Mouse (Mus musculus) macrophage (primary cell): ENCODE results near the gene Aldh3b3. TPM values are rescaled to one million over a fixed set of nuclear protein-coding genes. Genes with fewer than 3 reads are reported as not detected.
"Not testable (repeated sequence)": the region's sequence is repeated elsewhere in the genome, so short reads cannot be mapped to it uniquely, and the experiment has no call there.

ENCODE experiments used
- H3K27ac ChIP-seq: fragments of 350-480 bp; formaldehyde crosslinking; 2 replicates; pipeline ENCODE4 v1.9.0; 2021
- H3K36me3 ChIP-seq: fragments of 350-480 bp; formaldehyde crosslinking; 2 replicates; pipeline ENCODE4 v1.9.0; 2021; ENCODE audit errors: inconsistent target
- H3K4me3 ChIP-seq: fragments of 350-480 bp; formaldehyde crosslinking; 2 replicates; pipeline ENCODE4 v1.9.0; 2021; ENCODE audit errors: inconsistent target
- H3K79me2 ChIP-seq: fragments of 350-480 bp; formaldehyde crosslinking; 2 replicates; pipeline ENCODE4 v1.9.0; 2021; ENCODE audit errors: inconsistent target
- WGBS: methylation state at CpG from one replicate; pipeline ENCODE4 v1.1.7; 2026; ENCODE audit warnings: inconsistent platforms; ENCODE audit not compliant: missing documents; 5-methylcytosine and 5-hydroxymethylcytosine counted together
- polyA plus RNA-seq: library from polyadenylated mRNA; stranded (reverse); fragments of 250-400 nt; gene quantifications from 3 replicates; pipeline ENCODE4 v1.2.4, GENCODE M21; 2018; ENCODE audit warnings: inconsistent platforms

The Aldh3b3 gene
- polyA plus RNA-seq, 1 experiment from 2014 or later: not detected

DNA sequence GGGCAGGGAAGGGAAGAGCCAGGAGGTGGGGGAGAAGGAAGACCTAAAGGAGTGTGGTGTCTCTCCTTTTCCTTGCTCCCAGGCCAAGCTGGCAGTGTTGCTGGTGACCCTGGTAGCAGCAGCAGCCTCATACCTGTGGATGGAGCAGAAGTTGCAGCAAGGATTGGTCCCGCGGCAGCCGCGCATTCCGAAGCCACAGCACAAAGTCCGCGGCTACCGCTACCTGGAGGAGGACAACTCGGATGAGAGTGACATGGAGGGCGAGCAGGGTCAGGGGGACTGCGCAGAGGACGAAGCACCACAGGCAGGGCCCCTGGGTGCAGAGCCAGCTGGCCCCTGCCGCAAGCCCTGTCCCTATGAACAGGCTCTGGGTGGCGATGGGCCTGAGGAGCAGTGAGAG is 9.9 kb upstream of the Aldh3b3 start:
- Histone ChIP-seq H3K27ac (no peak overlapping the region), H3K4me3 (no peak overlapping the region), H3K79me2 (peaks cover 8% of the 10 kb centered on the region; the same call in 1 of the 2 replicates), H3K36me3 (peaks cover 63% of the 10 kb centered on the region)
- WGBS: 97% methylated on average over 14 of the region's 14 CpGs

DNA sequence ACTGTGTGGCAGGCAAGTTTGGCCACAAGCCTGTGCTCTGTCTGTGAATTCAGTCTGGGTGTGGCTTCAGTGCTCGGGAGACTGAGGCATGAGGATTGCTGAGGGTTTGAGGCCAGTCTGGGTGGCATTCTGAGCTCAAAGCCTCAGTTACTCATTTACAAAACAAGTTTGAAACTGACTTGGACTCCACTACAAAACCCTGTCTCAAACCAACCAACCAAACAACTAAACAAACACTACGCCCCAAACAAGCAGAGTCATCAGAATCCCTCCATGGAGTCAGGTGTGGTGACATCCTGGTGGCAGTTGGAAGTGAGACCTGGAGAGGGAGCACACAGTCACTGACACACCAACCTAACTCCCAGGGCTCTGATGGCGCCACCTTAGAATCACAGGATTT is 8.1 kb upstream of the Aldh3b3 start:
- no peak overlapping the region for H3K27ac ChIP-seq
- no peak overlapping the region for H3K4me3 ChIP-seq
- 95% methylated on average over 3 of the region's 3 CpGs for WGBS
- H3K36me3 ChIP-seq: peaks cover 48% of the 10 kb centered on the region
- no peaks in the 10 kb centered on the region for H3K79me2 ChIP-seq

DNA sequence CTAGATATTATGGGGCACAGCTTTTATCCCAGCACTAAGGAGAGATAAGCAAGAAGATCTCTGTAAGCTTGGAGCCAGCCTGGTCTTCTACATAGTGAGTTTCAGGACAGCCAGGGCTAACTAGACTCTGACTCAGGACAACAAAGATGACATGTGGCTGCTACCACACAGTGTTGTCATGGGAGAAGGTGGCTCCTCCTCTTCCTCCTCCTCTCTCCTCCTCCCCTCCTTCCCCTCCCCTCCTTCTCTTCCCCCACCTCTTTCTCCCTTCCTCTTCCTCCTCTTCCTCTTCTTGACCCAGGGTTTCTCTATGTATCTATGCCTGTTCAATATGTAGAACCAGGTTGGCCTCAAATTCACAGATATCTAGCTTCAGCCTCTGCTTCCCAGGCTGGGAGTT is 7.0 kb upstream of the Aldh3b3 start:
- no peaks in the 10 kb centered on the region for H3K79me2 ChIP-seq
- no peak overlapping the region for H3K27ac ChIP-seq
- H3K36me3 ChIP-seq: peaks cover 37% of the 10 kb centered on the region
- no peak overlapping the region for H3K4me3 ChIP-seq

DNA sequence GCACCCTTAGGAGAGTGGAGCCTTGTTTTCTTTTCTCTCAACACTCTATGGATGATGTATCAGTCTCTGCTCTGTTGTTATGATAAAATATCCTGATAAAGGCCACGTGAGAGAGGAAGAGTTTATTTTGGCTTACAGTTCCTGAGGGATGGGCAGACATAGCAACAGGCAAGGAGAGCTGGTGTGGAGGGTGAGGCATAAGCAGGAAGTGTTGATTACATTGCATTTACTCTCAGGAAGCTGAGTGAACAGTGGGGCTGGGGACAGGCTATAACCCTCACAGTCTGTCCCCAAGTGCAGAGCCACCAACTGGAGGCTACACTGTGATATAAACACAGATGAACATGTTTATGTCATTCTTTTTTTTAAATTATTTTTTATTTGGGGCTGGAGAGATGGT is 6.3 kb upstream of the Aldh3b3 start:
- Histone ChIP-seq H3K79me2 (no peaks in the 10 kb centered on the region), H3K36me3 (peaks cover 31% of the 10 kb centered on the region), H3K27ac (no peak overlapping the region), H3K4me3 (no peak overlapping the region)
- WGBS: 71% methylated on average over 1 of the region's 1 CpGs

DNA sequence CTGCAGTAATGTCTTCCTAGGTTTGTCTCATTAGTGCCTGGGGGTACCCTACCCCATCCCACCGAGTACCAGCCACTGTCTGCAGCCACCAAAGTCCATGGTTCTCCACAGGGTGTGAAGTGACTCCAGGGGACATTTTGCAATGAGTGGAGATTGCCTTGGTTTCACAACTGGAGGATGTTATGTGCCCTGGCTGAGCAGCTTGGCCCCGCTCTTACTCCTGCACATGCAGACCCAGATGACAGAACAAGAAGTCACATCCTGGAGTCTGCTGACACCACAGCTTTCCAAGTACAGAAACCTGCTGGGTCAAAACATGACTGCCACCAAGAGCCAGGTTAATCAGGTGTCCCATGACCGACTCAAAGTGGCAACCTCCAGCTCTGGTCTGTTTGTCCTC is 3.4 kb upstream of the Aldh3b3 start:
- H3K27ac ChIP-seq: no peak overlapping the region
- H3K79me2 ChIP-seq: no peaks in the 10 kb centered on the region
- H3K4me3 ChIP-seq: no peak overlapping the region
- 85% methylated on average over 3 of the region's 3 CpGs for WGBS
- H3K36me3 ChIP-seq: peaks cover 1% of the 10 kb centered on the region; the same call in 1 of the 2 replicates

DNA sequence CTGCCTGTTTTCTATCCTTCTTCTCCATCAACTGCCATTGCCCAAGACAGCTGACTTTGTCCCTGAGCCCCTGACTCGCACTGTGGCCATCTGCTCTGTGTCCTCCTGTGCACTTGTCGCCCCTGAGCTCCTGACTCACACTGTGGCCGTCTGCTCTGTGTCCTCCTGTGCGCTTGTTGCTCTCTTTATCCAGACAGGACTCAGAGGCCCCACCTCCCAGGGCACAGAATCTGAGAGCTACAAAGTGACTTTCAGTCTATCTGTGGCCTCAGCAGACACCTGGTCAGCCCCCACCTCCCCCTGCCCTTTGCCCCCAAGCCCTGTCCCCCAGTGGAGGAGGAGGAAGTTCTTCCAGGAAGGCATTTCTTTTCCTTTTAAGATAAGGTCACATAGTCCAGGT is 2.6 kb upstream of the Aldh3b3 start:
- 80% methylated on average over 4 of the region's 4 CpGs for WGBS
- H3K4me3 ChIP-seq: no peak overlapping the region
- H3K36me3 ChIP-seq: no peaks in the 10 kb centered on the region
- H3K27ac ChIP-seq: no peak overlapping the region
- no peaks in the 10 kb centered on the region for H3K79me2 ChIP-seq

DNA sequence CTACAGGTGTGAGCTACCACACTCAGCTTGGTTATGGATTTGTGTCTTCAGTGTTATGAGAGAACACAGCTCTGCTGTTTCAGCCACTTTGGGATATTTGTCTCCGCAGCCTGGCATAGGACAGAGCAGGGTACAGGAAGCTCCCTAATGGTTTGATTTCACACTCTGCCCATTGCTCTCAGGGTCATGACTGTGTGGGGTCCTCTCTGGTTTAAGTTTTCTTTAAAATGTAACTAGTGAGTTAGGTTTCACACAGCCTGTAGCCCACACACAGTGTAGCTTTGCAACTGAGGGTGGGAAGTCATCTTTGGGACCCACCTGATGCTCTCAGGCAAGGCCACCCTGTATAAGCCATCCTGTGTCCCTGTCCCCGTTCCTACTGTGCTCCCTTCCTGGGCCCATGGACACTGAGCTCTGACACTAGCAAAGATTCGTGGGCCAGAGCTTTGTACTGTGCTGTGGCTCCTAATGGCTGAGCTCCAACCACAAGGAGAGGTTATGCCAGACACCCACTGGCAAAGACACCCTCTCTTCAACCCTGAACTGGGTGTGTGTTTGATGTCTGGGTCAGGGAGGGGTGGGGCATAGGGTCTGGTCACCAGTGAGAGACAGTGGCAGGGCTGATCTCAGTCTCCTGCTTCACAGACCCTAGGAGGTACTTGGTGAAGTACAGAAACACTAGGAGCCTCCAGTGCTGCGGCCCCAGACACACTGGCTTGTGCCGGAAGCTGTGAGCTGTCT is 979 bp upstream of the Aldh3b3 start:
- 93% methylated on average over 4 of the region's 5 CpGs for WGBS
- H3K27ac ChIP-seq: not testable (repeated sequence)

DNA sequence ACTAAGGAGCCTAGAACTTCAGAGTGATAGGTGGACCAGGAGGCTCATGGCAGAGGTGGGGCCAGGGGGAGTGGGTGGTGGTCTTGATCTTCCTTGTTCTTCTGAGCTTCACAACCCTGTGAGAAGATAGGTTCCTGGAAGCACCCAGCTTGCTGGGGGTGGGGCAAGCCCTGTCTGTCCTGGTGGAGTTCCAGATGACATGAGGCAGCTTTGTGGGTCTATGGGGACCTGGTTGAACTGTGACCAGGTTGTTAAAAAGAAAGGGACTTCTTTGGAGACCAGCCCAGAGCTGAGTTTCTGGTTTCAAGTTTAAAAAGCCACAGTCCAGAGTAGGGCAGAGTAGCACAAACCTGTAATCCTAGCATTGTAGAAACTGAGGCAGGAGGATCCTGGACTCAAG is 585 bp downstream of the Aldh3b3 start:
- no peaks in the 10 kb centered on the region for H3K79me2 ChIP-seq
- H3K4me3 ChIP-seq: no peak overlapping the region
- no peak overlapping the region for H3K27ac ChIP-seq
- H3K36me3 ChIP-seq: no peaks in the 10 kb centered on the region

More for the DNA sequence above, 979 bp upstream of the Aldh3b3 start:
- not testable (repeated sequence) for H3K4me3 ChIP-seq, H3K36me3 ChIP-seq, H3K79me2 ChIP-seq

DNA sequence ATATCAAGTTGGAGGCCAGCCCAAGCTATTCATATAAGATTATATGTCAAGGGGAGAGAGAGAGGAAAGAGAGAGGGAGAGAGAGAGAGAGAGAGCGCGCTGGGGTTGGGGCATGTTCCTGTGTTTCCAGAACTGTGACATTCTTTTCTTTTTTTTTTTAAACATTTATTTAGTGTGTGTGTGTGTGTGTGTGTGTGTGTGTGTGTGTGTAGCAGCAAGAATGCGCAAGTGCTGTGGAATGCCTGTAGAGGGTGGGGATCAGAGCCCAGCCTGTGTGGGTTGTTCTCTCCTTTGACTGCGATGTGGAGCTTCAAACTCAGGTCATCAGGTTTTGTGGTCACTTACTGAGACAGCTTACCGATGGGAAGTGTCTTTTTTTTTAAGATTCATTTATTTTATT is 1.8 kb downstream of the Aldh3b3 start:
- no peak overlapping the region for H3K4me3 ChIP-seq
- no peaks in the 10 kb centered on the region for H3K79me2 ChIP-seq
- H3K36me3 ChIP-seq: no peaks in the 10 kb centered on the region
- 81% methylated on average over 4 of the region's 5 CpGs for WGBS
- H3K27ac ChIP-seq: no peak overlapping the region

DNA sequence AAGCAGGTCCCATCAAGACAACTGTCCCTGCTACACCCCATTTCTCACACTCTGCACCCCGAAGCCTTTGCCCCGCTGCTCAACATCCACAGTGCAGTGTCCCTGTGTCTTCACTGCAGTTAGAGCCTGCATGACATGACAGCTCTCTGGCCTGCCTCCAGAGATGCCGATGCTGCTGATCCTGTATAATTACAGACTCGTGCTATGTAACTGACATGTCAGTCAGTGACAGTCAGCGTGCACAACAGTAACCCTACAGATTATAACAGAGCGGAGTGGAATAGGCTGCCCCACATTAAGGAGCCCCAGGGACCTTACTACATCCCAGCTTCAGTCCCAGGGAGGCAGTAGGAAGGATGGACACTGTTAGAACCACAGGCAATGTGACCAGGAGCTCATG is 3.4 kb downstream of the Aldh3b3 start:
- 100% methylated on average over 3 of the region's 6 CpGs for WGBS
- not testable (repeated sequence) for H3K4me3 ChIP-seq, H3K79me2 ChIP-seq, H3K36me3 ChIP-seq, H3K27ac ChIP-seq

DNA sequence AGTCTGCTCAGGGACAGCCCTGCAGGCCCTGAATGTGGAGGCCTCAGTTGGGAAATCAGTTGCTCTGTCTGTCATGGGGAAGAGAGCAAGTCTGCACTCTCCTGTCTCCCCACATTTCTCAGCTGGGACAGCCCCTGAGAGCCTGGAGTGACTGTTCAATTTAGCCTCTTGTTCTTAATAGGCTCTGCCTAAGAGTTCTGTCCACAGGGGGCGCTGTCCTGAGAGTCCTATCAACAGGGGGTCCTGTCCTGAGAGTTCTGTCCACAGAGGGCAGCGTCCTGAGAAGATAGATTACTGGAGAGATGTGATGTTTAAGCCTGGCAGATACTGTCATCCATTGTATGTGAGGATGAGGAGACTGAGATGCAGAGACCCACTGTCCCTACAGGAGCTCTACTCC is 4.0 kb downstream of the Aldh3b3 start:
- WGBS: 39% methylated on average over 2 of the region's 2 CpGs
- Histone ChIP-seq H3K79me2 (no peaks in the 10 kb centered on the region), H3K36me3 (no peaks in the 10 kb centered on the region), H3K4me3 (no peak overlapping the region), H3K27ac (no peak overlapping the region)

DNA sequence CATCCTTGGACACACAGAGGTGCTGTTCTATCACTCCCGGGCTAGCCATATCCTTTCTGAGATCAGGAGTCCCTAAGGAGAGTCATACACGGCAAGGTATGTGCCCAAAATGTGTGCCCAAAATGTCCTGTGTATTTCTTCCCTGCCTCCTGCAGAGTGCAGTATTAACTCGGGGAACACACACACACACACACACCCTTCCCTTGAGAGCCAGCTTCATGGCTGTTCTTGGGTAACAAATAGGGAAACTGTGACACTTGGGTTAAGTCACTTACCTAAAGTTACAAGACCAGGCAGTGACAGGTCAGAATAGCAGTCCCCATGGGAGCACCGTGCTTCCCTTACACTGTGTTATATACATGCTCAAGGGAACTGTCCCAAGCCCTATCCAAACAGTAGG is 5.6 kb downstream of the Aldh3b3 start:
- Histone ChIP-seq H3K79me2 (no peaks in the 10 kb centered on the region), H3K36me3 (no peaks in the 10 kb centered on the region), H3K4me3 (no peak overlapping the region), H3K27ac (no peak overlapping the region)
- WGBS: 72% methylated on average over 4 of the region's 4 CpGs

DNA sequence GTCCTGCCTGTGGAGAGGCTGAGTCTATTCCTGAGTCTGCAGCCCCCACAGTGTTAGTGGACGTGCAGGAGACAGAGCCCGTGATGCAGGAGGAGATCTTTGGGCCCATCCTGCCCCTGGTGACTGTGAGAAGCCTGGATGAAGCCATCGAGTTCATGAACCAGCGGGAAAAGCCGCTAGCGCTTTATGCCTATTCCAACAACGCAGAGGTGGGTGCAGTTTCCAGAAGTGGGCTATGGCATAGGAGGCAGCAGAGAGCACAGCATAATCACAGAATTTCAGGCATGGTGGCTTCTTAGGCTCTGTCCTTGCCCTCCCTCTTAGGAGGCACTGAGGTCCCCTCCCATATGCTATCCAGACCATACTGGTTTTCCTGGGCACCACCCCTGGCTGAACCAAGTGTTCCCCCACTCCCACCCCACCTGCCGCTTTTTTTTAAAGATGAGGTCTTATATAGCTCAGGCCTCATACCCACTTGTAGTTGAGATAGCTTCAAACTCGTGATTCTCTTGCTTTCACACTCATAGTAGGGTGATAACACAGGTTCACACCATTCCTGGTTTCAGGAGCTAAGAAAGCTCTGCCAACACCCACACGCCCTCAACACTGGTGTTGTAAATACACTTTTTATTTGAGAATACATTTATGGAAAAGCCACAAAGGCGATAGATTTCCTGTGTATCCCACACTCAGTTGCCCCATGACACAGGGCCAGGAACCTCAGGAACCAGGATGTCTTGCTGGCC is 8.1 kb downstream of the Aldh3b3 start:
- Histone ChIP-seq H3K4me3 (no peak overlapping the region), H3K27ac (no peak overlapping the region), H3K79me2 (no peaks in the 10 kb centered on the region), H3K36me3 (no peaks in the 10 kb centered on the region)
- 78% methylated on average over 11 of the region's 11 CpGs for WGBS

DNA sequence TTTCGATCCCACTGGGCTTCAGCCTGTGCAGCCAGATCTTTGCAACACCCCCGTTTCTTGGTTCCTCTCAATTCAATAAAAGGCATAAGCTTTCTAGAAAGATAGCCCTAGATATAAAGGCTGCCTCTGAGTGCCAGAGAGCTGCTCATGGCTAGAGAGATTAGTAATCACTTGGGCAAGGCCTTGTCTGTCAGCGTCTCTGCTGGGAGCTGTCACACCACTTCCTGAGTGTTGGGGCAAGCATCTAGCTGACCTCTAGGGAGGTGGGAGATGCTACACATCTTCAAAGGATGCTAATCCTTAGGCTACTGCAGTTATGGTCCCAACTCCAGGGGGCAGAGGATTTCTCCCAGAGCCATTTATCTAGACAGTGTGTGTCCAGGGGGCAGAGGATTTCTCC is 8.8 kb downstream of the Aldh3b3 start:
- WGBS: 60% methylated on average over 3 of the region's 3 CpGs
- H3K27ac ChIP-seq: no peak overlapping the region

DNA sequence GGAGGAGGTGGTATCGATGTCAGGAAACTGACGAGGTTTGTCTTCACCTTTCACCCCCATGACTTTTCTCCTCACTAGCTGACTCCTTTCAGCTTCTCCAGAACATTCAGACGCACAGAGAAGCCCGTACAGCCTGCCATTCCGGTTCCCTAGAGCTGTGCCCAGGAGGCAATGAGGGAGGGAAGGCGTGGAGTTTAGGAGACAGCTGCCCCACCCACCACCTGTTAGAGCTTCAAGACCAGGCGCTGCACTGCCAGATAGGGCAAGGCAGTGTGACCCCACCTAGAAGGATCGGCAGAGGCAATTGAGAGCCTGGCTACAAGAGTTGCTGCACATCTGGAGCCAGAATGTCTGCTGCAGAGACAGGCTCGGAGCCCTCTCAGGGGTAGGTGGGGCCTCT is 13.8 kb downstream of the Aldh3b3 start, which contains the start of gene Aldh3b2:
Gene Aldh3b2, plus strand, starts transcription at position 100 of the 400 bp plus-strand sequence.
- Histone ChIP-seq H3K79me2 (no peaks in the 10 kb centered on the region), H3K4me3 (no peak within 1 kb of the TSS), H3K36me3 (no peaks in the 10 kb centered on the region), H3K27ac (no peak within 1 kb of the TSS)
- 93% methylated on average over 8 of the region's 9 CpGs for WGBS

More for the DNA sequence above, 8.8 kb downstream of the Aldh3b3 start:
- no peaks in the 10 kb centered on the region for H3K36me3 ChIP-seq
- H3K4me3 ChIP-seq: no peak overlapping the region
- no peaks in the 10 kb centered on the region for H3K79me2 ChIP-seq
